Mouse (Mus musculus): Measurements from ENCODE around the gene Tanc2.

Gene Tanc2

DNA sequence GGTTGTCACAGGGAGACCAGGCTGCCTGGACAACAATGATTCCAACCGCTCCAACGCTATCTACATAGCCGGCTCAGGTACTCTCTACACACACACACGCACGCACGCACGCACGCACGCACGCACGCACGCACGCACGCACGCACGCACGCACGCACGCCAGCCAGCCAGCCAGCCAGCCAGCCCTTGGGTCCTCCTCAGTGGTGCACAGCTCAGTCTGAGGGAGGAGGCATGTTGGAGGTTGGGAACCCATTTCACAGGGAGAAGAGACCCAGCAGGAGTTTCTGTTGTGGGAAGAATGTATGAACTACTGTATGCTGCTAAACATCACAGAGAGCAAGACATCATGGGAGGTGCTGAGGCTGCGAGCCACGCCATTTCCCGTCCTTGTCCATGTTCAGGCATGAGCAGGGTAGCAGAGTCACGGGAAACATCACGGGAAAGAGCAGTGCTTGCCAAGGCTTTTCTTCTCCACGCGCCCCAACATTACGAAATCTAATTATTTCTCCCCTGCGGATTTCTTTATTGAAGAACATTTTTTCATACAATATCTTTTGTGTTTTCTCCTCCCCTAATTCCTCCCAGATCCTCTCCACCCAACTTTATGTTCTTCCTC, 366.1 kb downstream of the Tanc2 start:
- no peak for DNase-seq (ENCODE audit: low read depth, low spot score)

DNA sequence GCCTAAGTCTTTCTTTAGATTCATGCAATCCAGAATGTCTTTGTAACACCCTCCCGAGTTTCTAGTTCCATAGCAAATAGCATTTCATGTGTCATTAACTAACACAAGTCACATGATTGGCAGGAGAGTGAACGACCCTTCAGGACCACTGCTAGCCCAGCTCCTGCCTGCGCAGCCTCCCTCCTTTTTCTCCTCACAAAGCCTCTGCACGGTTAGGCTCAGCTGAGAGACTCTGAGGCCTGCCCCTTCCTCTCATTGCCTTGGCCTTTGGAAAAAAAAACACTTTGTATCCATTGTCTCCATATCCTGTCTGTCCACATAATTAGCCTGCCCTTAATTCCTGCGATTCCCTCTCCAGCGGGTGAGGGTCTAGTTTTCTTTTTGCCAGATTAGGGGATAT, 367.7 kb downstream of the Tanc2 start:
- no peak for DNase-seq (ENCODE audit: low read depth, low spot score)

DNA sequence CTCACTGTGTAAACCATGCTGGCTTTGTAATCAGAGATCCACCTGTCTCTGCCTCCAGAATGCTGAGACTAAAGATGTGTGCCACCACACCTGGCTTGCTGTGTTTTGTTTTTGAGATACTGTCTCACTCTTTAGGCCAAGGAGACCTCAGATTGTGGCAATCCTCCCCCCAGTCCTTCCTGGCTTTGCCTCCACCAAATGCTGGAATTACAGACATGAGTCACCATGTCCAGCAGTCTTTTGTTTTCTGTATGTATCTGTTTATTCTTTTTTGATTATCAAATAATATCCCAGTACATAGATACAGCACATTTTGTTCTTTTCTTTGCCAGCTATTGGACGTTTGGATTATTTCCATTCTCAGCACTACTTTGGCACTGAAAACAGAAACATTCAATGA, 368.8 kb downstream of the Tanc2 start:
- DNase-seq (ENCODE audit: low read depth, low spot score), result no peak

DNA sequence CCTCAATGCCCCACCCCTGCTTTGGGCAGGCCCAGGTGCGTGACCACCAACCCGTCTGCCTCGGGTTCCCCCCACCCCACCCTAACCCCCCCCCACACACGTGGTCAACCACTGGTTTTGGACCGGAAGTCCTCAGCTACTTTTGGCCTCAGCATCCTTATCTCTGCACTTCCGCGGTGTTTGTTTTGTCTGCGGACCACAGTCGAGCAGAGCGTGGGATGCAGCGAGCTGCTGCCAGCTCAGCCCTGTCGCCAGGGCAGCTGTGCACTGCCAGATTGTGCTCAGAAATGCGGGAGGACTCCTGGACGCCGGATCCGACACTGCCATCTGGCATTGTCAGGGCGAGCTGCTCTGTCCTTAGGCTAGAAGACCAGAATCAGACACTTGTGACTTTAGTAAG, 369.6 kb downstream of the Tanc2 start:
- DNase-seq (ENCODE audit: low read depth, low spot score), result no peak

DNA sequence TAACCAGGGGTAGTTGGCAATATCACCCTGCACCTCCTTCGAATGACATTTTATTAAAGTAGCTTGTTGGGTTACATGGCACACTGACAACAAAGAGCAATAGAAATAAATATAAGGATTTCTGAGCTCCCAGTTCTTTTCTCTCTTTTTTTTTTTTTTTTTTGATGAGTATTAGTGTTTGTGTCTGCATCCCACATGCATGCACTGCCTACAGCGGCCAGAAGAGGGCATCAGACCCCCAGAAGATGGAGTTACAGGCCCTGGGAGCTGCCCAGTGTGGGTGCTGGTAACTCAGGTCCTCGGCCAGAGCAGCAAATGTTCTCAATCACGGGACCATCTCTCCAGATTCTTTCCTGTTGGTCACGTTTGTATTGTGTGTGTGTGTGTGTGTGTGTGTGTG, 374.9 kb downstream of the Tanc2 start:
- DNase-seq (ENCODE audit: low read depth, low spot score), result no peak

DNA sequence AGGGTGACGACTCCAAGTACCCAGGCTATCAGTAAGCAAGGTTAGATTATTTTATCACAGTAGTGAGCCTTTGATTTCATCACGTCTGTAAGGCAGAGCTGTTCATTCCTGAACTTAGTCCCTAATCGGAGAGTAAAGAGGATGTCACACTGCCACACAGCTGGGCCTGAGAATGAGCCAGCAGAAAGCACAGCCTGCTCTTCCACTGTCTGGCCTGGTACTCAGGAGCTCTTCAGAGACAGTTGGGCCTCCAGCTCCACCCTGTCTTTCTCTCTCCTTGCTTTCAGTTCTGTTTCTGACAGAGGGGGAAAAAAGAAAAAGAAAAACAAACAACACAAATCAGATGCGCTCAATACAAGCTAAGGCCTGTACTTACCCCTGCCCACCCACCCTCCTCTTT, 376.5 kb downstream of the Tanc2 start:
- DNase-seq (ENCODE audit: low read depth, low spot score), result no peak

DNA sequence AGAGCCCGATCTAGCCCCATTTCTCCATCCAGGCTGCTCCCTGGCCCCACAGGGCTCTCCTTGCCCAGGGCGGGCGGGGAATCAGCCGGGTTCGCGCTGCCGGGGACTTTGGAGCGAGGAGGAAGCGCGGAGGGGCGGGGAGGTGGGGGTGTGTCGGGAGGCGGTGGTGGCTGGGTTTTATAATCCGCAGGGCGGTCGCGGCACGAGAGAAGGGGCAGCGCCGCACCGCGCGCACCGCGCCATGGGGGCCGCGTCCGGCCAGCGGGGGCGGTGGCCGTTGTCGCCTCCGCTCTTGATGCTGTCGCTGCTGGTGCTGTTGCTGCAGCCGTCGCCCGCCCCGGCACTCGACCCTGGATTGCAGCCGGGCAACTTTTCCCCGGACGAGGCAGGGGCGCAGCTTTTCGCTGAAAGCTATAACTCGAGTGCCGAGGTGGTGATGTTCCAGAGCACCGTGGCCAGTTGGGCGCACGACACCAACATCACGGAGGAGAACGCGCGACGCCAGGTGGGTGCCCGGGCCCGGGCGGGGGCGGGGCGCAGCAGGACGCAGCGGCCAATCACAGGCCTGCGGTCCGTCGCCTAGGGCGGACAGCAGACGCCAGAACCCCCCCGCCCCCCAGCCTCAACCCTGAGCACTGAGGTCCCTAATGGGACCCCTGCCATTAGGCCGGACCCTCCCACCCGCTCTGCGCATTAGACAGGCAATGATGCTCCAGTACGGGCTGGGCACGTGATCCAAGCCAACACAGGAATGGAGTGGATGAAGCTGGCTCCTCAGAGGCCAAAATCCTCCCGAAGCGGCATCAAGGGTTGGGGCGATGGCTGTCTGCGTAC, 378.2 kb downstream of the Tanc2 start, which contains the start of gene Ace:
Gene Ace (plus strand): TSS at position 205 of the 834 bp plus-strand sequence.
- DNase-seq (ENCODE audit: low read depth, low spot score), result no peak

DNA sequence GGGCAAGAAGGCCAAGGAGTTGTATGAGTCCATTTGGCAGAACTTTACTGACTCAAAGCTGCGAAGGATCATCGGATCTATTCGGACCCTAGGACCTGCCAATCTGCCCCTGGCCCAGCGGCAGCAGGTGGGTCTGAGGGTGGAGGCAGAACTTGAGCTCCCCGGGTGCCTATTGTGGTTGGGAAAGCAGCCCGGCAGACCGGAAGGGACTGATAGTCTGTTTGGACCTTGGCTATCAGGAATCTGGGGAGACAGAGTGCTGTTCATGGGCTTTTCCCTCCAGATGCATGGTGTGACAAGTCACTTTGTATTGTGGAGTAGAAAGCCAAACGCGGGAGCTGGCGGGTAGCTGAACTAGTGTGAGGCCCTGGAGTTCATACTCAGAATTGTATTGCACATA, 379.2 kb downstream of the Tanc2 start:
- DNase-seq (ENCODE audit: low read depth, low spot score), result no peak

DNA sequence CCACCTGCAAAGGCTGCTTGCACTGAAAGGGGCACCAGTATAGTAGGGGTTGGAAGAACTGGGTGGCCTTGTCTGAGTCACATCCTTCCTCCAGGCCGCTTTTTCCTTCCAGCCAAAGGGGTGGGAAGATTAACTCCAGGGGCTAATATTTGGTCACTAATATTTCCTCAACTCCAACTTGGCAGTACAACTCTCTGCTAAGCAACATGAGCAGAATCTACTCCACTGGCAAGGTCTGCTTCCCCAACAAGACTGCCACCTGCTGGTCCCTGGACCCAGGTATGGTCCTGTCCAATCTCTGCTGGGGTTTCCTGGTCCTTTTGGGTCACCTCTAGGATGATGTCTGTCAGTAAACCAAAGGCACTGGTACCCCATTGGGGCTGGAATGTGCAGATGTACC, 379.7 kb downstream of the Tanc2 start:
- no peak for DNase-seq (ENCODE audit: low read depth, low spot score)

DNA sequence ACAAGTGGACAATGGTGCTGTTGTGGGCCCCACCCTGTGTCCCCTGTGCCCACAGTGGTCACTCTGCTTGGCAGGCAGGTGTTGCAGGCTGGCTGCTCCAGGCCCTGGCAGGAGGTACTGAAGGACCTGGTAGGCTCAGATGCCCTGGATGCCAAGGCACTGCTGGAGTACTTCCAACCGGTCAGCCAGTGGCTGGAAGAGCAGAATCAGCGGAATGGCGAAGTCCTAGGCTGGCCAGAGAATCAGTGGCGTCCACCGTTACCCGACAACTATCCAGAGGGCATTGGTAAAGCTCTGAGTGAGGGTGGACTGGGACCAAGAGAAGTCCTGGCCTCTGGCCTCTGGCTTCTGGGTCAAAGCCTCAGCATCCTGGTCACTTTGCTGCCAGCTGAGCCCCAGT, 384.8 kb downstream of the Tanc2 start:
- no peak for DNase-seq (ENCODE audit: low read depth, low spot score)

DNA sequence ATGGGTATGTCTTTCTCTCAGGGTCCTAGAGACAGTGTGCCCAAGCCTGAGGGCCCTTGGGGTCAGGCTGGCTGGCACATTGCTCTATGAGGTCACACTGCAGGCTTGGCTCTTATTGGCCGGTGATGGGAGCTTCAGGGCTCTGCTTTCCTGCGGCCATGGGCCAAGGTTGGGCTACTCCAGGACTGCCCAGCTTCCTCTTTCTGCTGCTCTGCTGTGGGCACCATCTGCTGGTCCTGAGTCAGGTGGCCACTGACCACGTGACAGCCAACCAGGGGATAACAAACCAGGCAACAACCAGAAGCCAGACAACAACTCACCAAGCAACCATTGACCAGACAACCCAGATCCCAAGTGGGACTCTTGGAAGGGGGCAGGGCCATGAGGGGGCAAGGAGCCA, 385.3 kb downstream of the Tanc2 start:
- no peak for DNase-seq (ENCODE audit: low read depth, low spot score)

DNA sequence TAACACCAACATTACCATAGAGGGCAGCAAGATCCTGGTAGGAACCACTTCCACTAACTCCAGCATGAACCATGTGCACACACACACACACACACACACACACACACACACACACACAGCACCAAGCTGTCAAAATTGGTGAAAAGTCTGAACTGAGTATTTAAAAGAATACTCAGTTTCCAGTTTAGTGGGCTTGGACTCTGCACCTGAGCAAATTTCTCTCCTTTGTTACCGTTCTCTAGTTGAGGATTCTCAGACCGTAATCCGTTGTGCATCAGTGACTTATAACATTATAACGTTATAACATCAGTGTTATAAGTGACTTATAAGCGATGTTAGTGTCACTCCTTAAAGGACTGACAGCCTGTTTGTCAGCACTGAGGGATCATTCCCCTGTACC, 385.9 kb downstream of the Tanc2 start:
- no peak for DNase-seq (ENCODE audit: low read depth, low spot score)

DNA sequence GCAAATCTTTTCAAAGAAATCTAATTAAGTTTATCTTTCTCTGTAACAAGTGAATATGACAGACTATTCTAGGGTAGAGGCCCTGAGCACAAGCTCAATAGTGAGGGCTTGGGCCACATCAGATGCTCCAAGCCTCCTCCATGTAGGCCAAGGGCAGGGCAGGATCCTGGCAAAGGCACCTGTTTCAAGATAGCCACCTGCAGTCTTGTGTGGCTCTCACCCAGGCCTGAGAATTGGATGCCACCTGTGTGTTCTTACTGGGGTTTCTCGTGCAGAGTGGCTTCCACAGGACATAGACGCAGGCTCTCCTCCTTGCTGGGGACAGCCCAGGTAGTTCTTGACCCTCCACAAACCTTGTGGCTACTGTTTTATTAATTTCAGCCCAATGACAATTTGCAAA, 388.4 kb downstream of the Tanc2 start:
- no peak for DNase-seq (ENCODE audit: low read depth, low spot score)

DNA sequence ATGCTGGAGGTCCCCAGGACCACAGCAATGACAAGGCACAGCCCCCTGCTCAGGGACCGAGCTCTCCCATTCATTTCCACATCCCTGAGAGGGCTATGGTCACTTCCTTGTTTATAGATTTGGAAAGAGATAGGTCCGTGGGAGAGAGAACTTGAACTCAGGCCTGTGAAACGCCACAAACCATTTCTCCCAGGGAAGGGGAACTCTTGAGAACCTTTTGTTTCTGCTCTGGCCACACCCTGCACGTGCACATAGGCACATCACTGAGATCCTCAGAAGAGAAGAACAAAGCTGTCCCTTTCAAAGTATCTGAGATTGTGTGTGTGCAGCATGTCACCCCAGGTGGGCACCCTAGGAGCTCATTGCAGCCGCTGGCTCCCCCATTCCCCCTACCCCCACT, 388.8 kb downstream of the Tanc2 start:
- no peak for DNase-seq (ENCODE audit: low read depth, low spot score)

Measured in telencephalon, adult 2 months (tissue).